ENCODE assay signal across 8 mouse cellular contexts in genomic region chr3:138753182-138753885, GRCm38 (mm10). TPM values are rescaled to one million over a fixed set of nuclear protein-coding genes. Genes with fewer than 3 reads are reported as not detected.
DNase-seq lines count a peak whose midpoint lies in the region; ATAC-seq and TF ChIP-seq lines count a peak whose summit lies in the region.

No protein-coding gene starts in this region.

- no peak for TF ChIP-seq CTCF in layer of hippocampus, adult 2 months (conservative IDR thresholded peaks at IDR 0.05)

- no peaks in the 10 kb centered on the region for H3K36me3 ChIP-seq in embryonic facial prominence, embryonic 14.5 days (ENCODE audit: control insufficient read depth, insufficient read depth, low read length)
- H3K36me3 ChIP-seq in limb, embryonic 13.5 days, result no peaks in the 10 kb centered on the region

- WGBS in embryonic facial prominence, embryonic 14.5 days, result 26% methylated on average over 12 of the region's 12 CpGs
- 25% methylated on average over 12 of the region's 12 CpGs for WGBS in limb, embryonic 13.5 days

- H3K4me1 ChIP-seq in brown adipose tissue, adult 24 weeks (ENCODE audit: control insufficient read depth, insufficient read depth, insufficient read length, low read length), result peaks cover 6% of the 10 kb centered on the region; the same call in 1 of the 2 replicates
- H3K4me1 ChIP-seq in embryonic facial prominence, embryonic 14.5 days (ENCODE audit: control insufficient read depth, insufficient read depth, low read length), result peaks cover 6% of the 10 kb centered on the region; the same call in 1 of the 2 replicates
- H3K4me1 ChIP-seq in limb, embryonic 13.5 days, result peaks cover 14% of the 10 kb centered on the region

- DNase-seq in layer of hippocampus, adult 2 months (ENCODE audit: low spot score in 2 of 2), result peak; percentile 50 to 51
- DNase-seq in layer of hippocampus, adult 9-10 months (ENCODE audit: low spot score), result no peak
- DNase-seq in embryonic facial prominence, embryonic 14.5 days (ENCODE audit: low spot score), result no peak
- DNase-seq in ovary, postnatal 10 days (ENCODE audit: low spot score), result no peak
- no peak for DNase-seq in right cerebral cortex, postnatal 36 days (ENCODE audit: low spot score in 2 of 2)

- H3K27ac ChIP-seq in layer of hippocampus, adult 2 months, result peak overlapping the region; percentile 82
- H3K27ac ChIP-seq in brown adipose tissue, adult 24 weeks (replicated peaks; ENCODE audit: low read depth, low read length), result no peak overlapping the region
- H3K27ac ChIP-seq in embryonic facial prominence, embryonic 14.5 days (replicated peaks; ENCODE audit: low read depth, low read length), result no peak overlapping the region
- H3K27ac ChIP-seq in limb, embryonic 13.5 days, result no peak overlapping the region

- H3K4me2 ChIP-seq in embryonic facial prominence, embryonic 14.5 days (ENCODE audit: low read depth, low read length), result 0 out of 2 replicates have a peak overlapping the region, but pooled peaks have one; percentile 7
- 0 out of 2 replicates have a peak overlapping the region, but pooled peaks have one; percentile 9 for H3K4me2 ChIP-seq in limb, embryonic 13.5 days (replicated peaks)

- no peaks in the 10 kb centered on the region for H3K27me3 ChIP-seq in embryonic facial prominence, embryonic 14.5 days (replicated peaks; ENCODE audit: control insufficient read depth, insufficient read depth, low read length)
- no peaks in the 10 kb centered on the region for H3K27me3 ChIP-seq in limb, embryonic 13.5 days

- H3K4me3 ChIP-seq in layer of hippocampus, adult 2 months, result peak overlapping the region; percentile 1; the same call in 1 of the 2 replicates
- peak overlapping the region; percentile 16 for H3K4me3 ChIP-seq in brown adipose tissue, adult 24 weeks (ENCODE audit: insufficient read depth, low read depth, low read length)
- no peak overlapping the region for H3K4me3 ChIP-seq in embryonic facial prominence, embryonic 14.5 days (ENCODE audit: low read depth, low read length)
- no peak overlapping the region for H3K4me3 ChIP-seq in limb, embryonic 13.5 days

- H3K9me3 ChIP-seq in embryonic facial prominence, embryonic 14.5 days (ENCODE audit: control insufficient read depth, low read length), result no peaks in the 10 kb centered on the region
- H3K9me3 ChIP-seq in limb, embryonic 13.5 days, result no peaks in the 10 kb centered on the region; the same call in 1 of the 2 replicates

- 0 out of 2 replicates have a peak, but pooled peaks have one; percentile 30 for ATAC-seq in embryonic facial prominence, embryonic 14.5 days (ENCODE audit: low read depth)
- ATAC-seq in limb, embryonic 13.5 days (ENCODE audit: low FRiP score, low read depth), result no peak
- ATAC-seq in neutrophil, adult 5-6 weeks (ENCODE audit: extremely low read depth, insufficient number of reproducible peaks, low FRiP score, poor library complexity, severe bottlenecking), result 0 out of 2 replicates have a peak, but pooled peaks have one; percentile 20

- H3K9ac ChIP-seq in embryonic facial prominence, embryonic 14.5 days (ENCODE audit: low read depth, low read length), result no peak overlapping the region
- H3K9ac ChIP-seq in limb, embryonic 13.5 days, result no peak overlapping the region

RNA-seq across cellular contexts. Expression of gene Tspan5, which starts 11.3 kb away (rescaled TPM):
- total RNA-seq in layer of hippocampus, adult 2 months (2021), result 100 to 1,000 TPM; 199 to 202 TPM
- polyA plus RNA-seq in brown adipose tissue, adult 24 weeks (2012; ENCODE audit: insufficient read depth, insufficient read length, missing spikeins), result 6.7 and 9.6 TPM in 2 replicates
- polyA plus RNA-seq in embryonic facial prominence, embryonic 14.5 days (2014; fragmentation: Nextera tagmentation; extraction: Ambion mirVana), result 38.7 and 40.6 TPM in 2 replicates
- polyA plus RNA-seq in limb, embryonic 13.5 days (2015; fragmentation: Nextera tagmentation; extraction: Ambion mirVana), result 31.8 and 32.8 TPM in 2 replicates
- 19.9 and 20.4 TPM in 2 replicates for total RNA-seq in neutrophil, adult 5-6 weeks (2017)

Comparison
In these comparisons a context has a peak if more than half of its experiments do, and no peak if none do; other contexts are left out.
1. DNase-seq: peak in layer of hippocampus, adult 2 months (2 of 2); none in layer of hippocampus, adult 9-10 months (single experiment), embryonic facial prominence, embryonic 14.5 days (single experiment), ovary, postnatal 10 days (single experiment) and right cerebral cortex, postnatal 36 days (0 of 2).
2. H3K4me3 ChIP-seq: peak in layer of hippocampus, adult 2 months (single experiment) and brown adipose tissue, adult 24 weeks (single experiment); none in embryonic facial prominence, embryonic 14.5 days (single experiment) and limb, embryonic 13.5 days (single experiment).